Mouse (Mus musculus) thymus, postnatal 0 days (tissue): ENCODE measurements at regions not wholly inside any gene's neighbourhood (a gene's known extent, or its start where the extent isn't known, plus 50 kb on each side); places are given as distances from the start of the nearest gene placed in this dataset.

Experiments used
- DNase-seq: peaks from one replicate; pipeline ENCODE4 v3.0.0-alpha.2; 2015; ENCODE audit warnings: low spot score

DNA sequence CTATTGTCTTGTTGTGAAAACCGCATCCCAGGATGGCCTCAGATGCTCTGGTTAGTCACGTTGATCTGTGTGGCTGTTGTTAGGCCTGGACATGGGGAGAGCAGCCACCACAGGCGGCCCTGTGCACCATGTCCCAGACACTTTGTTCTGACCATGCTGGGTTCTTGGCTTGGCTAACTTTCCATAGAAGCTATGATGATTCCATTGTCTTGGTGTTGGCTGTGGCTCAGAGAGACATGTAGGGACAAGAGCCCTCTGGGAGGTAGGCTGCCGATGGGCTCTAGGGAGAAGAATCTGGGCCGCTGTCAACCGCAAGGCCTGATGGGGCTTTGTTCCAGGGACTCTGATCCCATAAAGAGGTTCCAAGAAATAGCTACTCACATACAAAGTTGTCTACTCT, 334.9 kb downstream of the Pik3r1 start:
- no peak for DNase-seq

DNA sequence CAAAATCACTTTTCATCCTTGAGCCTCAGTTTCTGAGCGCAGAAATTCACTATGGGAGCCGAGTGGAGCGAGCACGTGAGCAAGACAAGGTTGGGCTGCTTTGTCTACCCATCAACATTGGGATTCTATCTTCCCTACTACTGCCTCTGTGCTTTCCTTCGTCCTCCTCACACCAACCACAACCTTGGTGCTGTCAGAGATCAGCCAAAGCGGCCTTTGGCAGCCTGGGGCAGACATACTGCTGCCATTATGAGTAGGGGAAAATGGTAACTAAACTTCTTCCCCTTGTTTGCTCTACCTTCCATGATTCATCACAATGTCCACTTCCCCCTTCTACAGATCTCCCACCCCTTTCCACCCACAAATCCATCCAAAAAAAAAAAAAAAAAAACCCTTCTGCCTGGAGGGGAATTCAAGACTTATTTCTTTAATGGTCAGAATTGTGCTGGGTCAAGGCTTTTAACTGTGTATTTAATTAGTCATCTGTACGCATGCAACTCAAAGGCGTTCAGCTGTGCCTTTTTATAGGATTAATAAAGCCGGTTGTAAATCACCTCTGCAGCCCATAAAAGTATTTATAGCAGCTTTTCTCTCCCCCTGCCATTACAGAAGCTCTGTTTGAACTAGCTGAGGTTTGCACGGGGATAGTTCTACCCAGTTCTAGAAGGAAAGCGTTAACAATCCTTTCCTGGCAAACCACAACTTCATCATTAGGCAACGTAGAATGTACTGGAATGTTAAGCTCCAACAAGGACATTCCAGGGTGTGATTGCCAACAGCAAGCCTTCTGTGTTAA, 340.4 kb downstream of the Pik3r1 start:
- DNase-seq, result no peak

DNA sequence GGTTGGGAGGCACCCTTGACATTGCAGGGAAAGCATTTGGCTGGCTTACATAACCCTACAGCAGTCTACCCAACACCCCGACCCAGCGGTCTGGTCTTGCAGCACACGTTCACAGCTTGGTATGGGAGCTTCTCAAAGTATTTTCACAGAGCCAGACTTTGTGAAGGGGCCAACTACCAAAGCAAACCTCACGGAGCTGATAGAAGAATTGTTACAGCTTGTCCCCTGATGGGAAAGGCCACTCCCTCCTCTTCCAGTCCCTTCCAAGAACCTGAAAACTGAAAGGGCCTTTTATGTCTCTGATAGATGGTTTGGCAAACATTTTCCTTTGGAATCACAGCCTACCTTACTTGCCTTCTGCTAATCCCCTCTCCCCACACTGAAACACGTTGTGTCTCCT, 341.6 kb downstream of the Pik3r1 start:
- no peak for DNase-seq

DNA sequence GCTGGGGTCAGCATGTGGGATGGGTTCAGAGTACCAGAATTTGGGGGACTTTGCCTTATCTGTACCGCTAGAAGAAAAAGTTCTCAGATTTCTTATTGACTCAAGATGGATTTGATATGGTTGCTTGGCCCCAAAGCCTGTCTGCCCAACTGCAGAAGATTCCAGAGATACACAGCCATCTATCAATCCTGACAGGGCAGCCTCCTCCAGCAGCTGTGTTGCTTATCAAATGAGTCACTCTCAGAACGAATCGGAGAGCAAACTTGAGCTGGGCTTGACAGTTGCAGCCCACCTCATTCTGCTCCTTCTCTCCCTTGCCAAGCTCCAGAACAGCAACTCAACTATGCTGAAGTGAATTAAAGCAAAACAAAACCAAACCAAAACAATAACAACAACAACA, 345.9 kb downstream of the Pik3r1 start:
- DNase-seq, result no peak

DNA sequence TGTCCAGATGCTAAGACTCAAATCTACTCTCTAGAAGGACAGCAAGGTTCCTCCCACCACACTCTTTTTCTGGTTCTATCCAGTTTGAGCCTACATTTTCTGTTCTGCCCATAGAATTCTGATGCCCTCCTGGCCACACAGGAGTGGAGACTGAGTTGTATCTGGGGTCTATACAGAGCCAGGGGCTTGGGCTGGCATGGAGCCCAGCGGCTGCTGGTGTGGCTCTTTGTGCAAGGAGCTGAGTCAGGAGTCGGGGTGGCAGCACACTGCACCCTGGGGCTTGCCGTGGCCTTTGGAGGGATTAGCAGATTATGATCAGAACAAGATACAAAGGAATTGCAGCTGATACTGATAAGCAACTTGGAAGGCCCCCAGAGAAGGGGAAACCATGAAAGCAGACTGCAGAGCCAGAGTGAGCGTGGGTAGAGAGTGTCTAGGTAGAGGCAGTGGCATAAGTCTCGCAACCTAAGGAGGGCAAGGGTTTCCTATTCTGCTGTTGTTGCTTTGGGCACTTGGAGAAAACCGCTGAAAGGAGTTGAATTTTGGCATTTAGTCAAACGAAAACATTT, 348.5 kb downstream of the Pik3r1 start:
- DNase-seq, result no peak

DNA sequence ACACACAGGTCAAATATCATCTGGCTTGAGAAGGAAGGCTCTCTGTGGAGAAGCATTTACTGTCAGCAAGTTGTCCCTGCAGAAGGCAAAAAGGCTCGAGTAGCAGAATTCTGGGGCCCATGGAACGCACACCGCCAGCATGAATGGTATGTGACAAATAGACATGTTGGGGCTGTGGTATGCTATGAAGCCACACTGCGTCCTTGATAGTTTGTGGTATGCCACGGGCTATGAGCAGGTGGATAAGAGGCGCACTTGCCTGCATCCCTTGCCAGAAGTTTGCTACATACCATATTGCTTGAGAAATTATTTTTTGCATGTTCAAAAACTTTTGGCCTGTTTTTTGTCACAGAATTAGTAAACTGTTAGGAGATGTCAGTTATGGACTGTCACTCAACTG, 349.7 kb downstream of the Pik3r1 start:
- DNase-seq, result no peak

DNA sequence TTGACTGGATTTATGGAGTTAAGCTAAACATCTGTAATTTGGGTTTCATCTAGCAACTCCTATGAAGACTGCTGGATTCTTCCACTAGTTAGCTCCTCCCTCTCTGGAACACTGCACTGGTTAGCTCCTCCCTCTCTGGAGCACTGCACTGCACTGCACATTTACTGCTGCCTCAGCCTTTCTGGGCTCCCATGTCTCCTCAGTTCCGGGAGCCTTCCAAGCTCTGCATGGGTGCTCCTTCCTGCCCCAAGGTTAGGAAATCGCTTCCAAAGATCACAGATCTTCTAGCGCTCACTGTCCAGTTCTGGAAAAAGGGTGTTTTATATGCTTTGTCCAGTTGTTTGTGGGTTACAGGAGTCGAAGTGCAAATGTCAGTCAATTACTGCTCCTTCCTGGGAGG, 359.1 kb downstream of the Pik3r1 start:
- no peak for DNase-seq

DNA sequence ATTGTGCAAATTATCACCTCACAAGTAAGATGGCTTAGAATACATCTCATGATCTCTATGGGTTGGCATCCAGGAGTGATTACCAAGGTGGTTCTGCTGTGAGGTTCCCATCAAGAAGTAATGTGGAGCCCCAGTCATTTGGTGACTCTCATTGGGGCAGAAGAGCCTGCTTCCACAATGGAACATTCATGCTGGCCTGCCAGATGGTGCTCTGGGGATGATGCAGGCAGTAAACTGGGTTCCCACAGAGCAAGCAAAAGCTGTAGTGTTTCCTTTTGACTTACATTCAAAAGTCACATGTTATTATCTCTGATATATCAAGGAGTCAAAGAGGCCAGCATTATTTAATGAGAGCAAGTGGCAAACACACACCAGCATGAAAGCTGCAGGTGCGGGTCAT, 360.4 kb downstream of the Pik3r1 start:
- DNase-seq, result no peak

DNA sequence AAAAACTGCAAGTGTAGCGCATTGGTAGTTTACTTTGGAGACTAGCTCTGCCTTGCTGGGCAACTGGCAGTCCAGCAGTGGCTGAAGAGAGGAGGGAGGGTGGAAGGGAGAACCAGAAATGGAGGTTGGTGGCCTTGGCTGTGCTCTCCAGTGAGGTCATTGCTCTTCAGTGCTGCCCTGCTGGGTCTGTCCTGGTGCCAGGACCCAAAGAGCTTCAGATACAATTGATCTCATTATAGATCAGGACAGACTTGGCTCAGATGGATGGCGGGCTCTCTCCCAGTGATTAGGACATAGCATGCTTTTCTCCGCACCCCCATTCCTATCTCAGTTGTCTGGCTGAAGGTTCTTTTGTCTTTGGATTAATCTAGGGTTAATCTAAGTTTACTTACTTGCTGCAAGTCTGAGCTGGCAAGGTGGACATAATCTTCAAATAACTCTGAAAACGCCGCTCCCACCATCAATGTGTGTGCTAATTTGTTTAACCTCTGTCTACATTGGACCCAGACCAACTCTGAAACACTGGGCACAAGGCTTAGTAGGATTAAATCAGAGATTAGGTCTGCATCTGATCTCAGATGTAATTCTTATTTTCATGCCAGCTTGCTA, 394.3 kb downstream of the Pik3r1 start:
- no peak for DNase-seq

DNA sequence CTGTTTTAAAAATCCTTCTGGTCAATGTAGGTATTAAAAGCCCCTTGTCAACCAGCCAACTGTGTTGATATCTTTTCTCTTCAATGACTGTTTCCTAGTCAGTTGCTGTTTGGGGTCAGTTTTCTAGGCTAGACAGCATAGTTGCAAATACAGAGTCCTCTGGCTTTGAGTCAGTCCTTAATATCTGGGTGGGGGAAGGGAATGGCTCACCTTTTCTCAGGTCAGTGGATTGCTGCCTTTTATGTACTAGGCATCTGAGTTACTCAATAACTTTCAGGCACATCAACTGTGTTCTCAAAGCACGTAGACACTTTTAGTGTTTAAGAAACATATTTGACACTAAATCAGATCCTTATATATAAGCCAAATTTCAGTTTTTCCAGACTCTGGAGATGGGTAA, 396.1 kb downstream of the Pik3r1 start:
- no peak for DNase-seq

DNA sequence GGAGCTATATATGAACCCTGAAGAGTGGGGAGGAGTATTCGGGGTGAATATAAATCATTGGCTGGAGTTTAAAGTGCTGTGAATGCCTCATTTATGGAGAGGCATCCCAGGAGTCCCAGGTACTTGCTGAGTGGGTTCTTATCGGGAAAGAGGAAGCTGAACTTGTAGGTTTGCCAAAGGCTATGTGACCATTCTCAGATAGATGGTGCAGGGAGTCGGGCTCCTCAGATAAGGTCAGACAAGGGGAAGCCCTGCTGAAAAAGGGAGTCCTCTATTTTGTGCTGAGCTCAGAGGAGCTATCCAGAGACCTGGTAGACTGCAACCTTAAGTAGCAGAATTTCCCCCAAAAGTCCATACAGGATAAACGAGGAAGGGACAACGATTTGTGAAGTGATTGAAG, 399.8 kb downstream of the Pik3r1 start:
- no peak for DNase-seq

DNA sequence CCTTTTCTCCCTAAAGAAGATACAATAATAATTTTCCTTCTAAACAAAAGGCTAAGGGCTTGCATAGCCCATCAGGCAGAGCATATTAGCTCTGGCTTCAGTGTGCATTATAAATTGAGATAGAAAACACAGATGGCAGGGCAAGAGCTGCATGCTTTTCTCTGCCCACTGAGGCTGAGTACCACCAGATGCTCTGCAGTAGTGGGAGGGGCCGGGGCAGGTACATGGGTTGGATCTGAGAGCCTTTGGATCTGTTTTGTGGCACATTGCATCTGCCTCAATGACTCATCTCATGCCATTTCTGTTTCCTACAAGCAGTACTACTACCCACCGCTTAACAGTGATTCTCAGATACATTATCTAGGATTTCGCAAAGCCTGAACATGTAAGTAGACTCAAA, 412.7 kb downstream of the Pik3r1 start:
- no peak for DNase-seq

DNA sequence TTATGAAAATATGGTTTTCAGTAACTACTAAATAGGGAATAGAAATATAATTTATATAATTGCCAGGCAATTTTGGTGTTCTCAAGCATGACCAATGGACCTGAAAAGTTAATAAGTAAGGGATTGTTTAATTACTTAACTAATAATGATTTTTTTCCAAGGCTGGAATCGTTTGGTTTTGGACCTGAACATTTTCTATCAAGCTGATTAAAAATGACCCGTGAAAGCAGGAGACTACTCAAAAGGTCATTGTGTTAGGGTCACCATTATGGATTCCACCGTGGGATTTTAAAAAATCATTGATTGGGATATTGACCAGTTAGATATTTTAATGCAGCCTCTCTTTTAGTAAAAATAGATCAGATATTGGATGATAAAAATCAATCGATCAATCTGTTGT, 416.9 kb downstream of the Pik3r1 start:
- DNase-seq, result no peak

DNA sequence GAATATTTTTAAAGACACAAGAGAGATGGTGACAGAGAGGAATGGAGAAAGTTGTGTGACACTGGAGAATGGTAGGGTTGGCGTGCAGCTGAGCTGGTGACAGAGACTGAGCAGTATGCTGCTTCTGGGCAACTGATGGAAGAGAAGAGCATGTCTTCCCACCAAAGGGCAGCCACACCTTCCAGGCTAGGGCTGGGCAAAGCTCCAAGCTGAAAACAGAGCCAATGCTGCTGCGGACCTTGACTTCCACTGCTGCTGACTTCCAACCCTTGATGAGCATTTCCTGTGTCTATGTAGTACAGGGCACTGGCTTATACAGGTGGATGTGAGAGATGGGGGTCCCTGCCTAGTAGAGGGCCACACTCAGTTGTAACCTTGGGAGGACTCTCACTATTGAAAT, 418.7 kb downstream of the Pik3r1 start:
- no peak for DNase-seq

DNA sequence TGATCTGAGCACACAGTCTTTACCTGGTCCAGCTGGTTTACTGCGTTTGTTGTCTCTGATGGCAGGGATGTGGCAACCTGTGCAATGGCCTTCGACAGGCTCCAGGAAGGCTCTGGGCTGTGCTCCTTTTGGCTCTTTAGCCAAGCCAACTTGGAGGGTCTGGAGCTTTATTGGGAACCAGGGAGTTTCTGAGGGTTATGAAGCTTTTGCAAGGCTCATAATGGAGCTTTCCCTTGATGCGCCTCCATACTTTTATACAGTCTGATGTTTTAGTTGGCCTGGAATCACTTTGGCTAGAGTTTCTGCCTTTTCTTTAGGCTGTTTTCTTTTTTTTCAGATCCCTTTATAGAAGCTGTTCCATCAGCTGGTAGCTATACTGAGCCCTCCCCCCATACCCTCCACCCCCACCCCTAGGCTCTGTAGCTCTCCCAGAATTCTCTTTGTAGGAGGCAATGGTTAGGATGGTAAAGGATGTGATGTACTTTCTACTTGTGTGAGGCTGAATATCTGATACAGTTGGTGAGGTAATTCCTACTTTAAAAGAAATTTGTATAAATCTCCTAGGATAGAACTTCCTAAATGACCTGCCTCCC, 429.6 kb downstream of the Pik3r1 start:
- no peak for DNase-seq

DNA sequence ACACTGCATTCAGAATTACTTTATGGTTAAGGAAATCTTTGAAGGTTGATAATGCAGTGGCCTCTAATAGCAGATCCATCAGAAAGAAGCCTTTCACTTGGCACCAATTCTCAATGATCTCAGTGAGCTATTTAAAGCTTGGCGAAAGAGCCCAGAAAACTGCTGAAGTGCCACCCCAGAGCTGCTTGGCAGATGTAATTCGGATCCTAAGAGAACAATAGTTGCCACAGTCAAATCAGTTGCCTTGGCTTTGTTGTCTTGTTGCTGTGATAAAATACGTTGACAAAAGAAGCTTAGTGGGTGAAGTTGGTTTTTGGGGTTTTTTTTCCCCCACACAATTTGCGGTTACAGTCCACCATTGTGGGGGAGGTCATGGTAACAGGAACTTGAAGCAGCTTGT, 449.4 kb downstream of the Pik3r1 start:
- DNase-seq, result no peak

DNA sequence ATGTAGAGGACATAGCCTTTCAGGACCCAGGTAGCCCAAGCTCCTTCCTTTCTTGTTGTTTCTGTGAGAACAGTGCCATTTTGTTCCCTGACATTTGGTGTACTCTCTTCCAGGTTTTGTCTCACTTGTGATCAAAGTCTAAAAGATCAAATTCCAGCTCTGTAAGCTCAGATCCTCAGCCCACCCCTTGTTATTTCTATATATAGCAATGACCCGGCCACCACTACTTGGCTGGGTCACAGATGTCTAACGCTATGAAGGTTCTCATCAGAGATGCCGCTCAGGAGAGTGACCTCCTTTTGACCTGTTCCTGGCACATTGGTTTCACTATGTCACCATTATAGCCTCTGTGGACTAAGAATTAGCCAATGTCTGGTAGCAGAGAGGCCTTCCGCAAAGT, 451.7 kb downstream of the Pik3r1 start:
- DNase-seq, result no peak

DNA sequence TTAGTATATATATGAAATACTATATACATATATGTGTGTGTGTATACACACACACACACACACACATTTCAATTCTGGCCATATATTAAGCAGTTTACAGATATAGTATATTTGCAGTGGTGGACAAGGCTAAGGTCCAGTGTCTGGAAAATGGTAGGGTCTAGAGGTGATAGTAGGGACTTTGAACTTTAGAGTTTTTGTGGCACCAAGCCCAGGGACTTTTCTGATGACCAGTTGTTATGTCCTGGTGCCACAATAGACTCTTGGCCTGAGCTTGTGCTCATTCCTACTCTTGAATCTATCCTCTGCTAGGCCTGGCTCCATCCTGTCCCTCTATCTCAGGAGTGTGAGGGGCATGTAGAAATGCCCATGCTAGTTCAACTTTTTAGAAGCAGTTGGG, 454.0 kb downstream of the Pik3r1 start:
- DNase-seq, result no peak

DNA sequence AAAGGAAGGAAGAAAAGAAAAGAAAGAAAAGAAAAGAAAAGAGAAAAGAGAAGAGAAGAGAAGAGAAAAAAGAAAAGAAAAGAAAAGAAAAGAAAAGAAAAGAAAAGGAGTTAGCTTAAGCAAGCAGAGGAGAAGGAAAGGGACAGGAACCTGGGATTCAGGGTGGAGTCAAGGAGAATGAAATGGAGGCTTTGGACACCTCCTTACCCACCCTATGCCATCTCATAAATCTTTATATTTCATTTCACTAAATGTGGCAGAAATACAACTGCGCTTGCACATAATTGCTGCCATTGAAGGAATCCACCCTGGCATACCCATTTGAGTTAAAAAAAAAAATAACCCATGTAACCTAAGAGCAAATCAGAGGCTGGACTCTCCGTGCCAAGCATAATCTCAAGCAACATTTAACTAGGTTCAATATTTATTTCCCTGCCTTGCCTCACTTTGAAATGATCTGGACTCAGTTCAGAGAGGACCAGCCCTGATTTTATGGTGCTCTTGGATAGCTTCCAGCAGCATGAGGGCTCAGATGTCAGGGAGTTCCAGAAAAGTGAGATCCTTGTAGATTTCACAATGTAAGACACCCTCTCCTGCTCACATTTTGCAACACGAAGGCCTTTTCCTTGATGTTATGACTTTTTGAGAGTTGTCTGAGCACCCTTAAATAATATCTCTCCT, 456.2 kb downstream of the Pik3r1 start:
- no peak for DNase-seq

DNA sequence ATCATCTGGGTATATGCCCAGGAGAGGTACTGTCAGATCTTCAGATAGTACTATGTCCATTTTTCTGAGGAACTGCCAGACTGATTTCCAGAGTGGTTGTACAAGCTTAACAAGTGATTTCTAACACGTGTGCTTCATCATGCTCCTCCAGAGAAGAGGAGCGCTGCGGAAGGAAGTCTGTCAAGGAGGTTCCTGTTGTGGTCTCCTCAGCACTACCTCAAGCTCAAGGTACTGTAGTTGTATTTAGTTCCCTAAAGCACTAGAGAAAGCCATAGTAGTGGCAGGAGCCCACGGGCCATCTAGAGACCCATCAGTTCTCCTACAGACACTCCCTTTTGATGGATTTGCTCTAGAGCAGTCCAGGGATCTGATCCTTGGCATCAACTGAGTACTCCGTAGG, 459.3 kb downstream of the Pik3r1 start:
- DNase-seq, result peak; percentile 27

DNA sequence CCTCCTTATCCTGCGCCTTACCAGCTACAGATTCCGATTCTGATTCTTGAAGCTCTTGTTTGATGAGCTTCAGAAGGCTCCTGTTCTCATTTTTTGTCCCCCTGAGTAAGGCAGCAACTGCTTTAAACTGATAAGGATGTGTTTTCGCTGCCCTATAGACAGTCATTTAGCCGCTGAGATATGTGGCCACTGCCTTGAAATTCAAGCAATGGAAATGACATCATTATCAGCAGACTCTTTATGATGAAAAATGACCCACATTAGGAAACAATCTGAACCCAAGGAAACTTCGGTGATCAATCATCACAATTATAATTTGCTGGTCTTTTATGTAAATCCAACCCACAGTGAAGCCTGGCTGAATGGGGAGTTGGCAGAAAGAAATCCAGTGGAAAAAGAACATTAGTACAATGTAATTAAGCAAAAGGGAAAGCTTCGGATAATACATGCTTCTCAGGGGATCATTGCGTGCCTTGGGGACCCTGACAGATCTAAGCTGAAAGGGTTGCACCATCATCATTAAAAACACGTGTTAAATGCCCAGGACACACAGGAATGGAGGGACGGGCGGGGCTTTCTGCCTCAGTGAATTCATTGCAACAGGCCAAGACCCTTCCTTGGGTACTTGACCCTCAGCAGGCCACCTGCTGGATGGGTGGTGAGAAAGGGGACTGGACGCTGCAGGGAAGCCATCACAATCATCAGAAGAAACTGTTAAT, 462.2 kb downstream of the Pik3r1 start:
- DNase-seq, result no peak
